Comparison of ENCODE assay signal across 9 mouse cellular contexts in the genomic region with DNA sequence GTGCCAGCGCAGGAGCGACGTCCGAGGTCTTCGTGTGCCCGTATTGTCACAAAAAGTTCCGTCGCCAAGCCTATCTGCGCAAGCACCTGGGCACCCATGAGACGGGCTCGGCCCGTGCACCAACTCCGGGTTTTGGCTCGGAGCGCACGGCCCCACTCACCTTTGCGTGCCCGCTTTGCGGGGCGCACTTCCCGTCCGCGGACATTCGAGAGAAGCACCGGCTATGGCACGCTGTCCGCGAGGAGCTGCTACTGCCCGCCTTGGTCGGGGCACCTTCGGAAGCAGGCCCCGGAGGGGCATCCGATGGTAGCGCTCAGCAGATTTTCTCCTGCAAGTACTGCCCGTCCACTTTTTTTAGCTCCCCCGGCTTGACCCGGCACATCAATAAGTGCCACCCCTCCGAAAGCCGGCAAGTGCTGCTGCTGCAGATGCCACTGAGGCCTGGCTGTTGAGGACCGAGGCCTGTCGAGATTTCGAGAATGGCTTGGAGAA. TPM values are rescaled to one million over a fixed set of nuclear protein-coding genes. Genes with fewer than 3 reads are reported as not detected.
DNase-seq lines count a peak whose midpoint lies in the region; ATAC-seq and TF ChIP-seq lines count a peak whose summit lies in the region.
"Had no signal": no experiment of that assay in that cellular context is flagged by ENCODE, and none has a peak within 500 bp of the region (broad histone marks: within the 10 kb centered on the region; RNA-seq: fewer than 3 reads in every experiment).

No protein-coding gene starts in this region.

- H3K9ac ChIP-seq in heart, embryonic 15.5 days = no peak overlapping the region
- H3K9ac ChIP-seq in hindbrain, embryonic 13.5 days = peak overlapping the region; percentile 71
- no peak overlapping the region for H3K9ac ChIP-seq in midbrain, embryonic 11.5 days (ENCODE audit: low read length)

- peaks cover 5% of the 10 kb centered on the region for H3K36me3 ChIP-seq in heart, embryonic 15.5 days
- peaks cover 4% of the 10 kb centered on the region; the same call in 1 of the 2 replicates for H3K36me3 ChIP-seq in hindbrain, embryonic 13.5 days
- H3K36me3 ChIP-seq in midbrain, embryonic 11.5 days (ENCODE audit: control insufficient read depth, insufficient read depth, low read length) = no peaks in the 10 kb centered on the region

- H3K4me2 ChIP-seq in heart, embryonic 15.5 days = peak overlapping the region; percentile 80
- H3K4me2 ChIP-seq in hindbrain, embryonic 13.5 days = peak overlapping the region; percentile 95
- H3K4me2 ChIP-seq in midbrain, embryonic 11.5 days = peak overlapping the region; percentile 83

- ATAC-seq in heart, embryonic 15.5 days (replicated peaks; ENCODE audit: insufficient number of reproducible peaks, insufficient read depth, low FRiP score, low read depth) = no peak
- ATAC-seq in hindbrain, embryonic 13.5 days (ENCODE audit: low FRiP score) = no peak; the same call in 1 of the 2 replicates
- peak; percentile 36 for ATAC-seq in midbrain, embryonic 11.5 days (ENCODE audit: low FRiP score)

- H3K27me3 ChIP-seq in heart, embryonic 15.5 days = peaks cover 54% of the 10 kb centered on the region
- H3K27me3 ChIP-seq in hindbrain, embryonic 13.5 days = peaks cover 78% of the 10 kb centered on the region
- H3K27me3 ChIP-seq in midbrain, embryonic 11.5 days (ENCODE audit: control insufficient read depth, insufficient read depth, low read length) = peaks cover 49% of the 10 kb centered on the region

- no peak overlapping the region for H3K27ac ChIP-seq in heart, embryonic 15.5 days
- H3K27ac ChIP-seq in bone marrow macrophage, adult 2 months (ENCODE audit: insufficient read depth, low read depth, low read length) = no peak overlapping the region
- no peak overlapping the region for H3K27ac ChIP-seq in hindbrain, embryonic 13.5 days
- H3K27ac ChIP-seq in midbrain, embryonic 11.5 days (ENCODE audit: low read depth, low read length) = no peak overlapping the region

- TF ChIP-seq POLR2A in bone marrow macrophage, adult 2 months (IDR thresholded peaks at IDR 0.05; ENCODE audit: borderline replicate concordance, low read depth, low read length) = no peak

- DNase-seq in heart, postnatal 14 days = no peak
- DNase-seq in midbrain, embryonic 11.5 days (ENCODE audit: low spot score, missing footprints) = peak; percentile 94
- no peak for DNase-seq in adrenal gland, adult 8-10 months
- DNase-seq in frontal cortex, adult 2 months (ENCODE audit: extremely low spot score in 1 of 2, low spot score in 1 of 2) = no peak
- DNase-seq in lung, postnatal 25 days (ENCODE audit: low spot score) = no peak

- peaks cover 25% of the 10 kb centered on the region for H3K4me1 ChIP-seq in heart, embryonic 15.5 days (replicated peaks)
- H3K4me1 ChIP-seq in bone marrow macrophage, adult 2 months (ENCODE audit: control insufficient read depth, insufficient read depth, low read length) = peaks cover 5% of the 10 kb centered on the region
- H3K4me1 ChIP-seq in hindbrain, embryonic 13.5 days (replicated peaks) = peaks cover 28% of the 10 kb centered on the region
- peaks cover 22% of the 10 kb centered on the region for H3K4me1 ChIP-seq in midbrain, embryonic 11.5 days (ENCODE audit: control insufficient read depth, insufficient read depth, low read length)

- H3K4me3 ChIP-seq in heart, embryonic 15.5 days = peak overlapping the region; percentile 49
- peak overlapping the region; percentile 35 for H3K4me3 ChIP-seq in bone marrow macrophage, adult 2 months (ENCODE audit: insufficient read depth, low read length)
- H3K4me3 ChIP-seq in hindbrain, embryonic 13.5 days = peak overlapping the region; percentile 54
- H3K4me3 ChIP-seq in midbrain, embryonic 11.5 days (ENCODE audit: low read depth, low read length) = peak overlapping the region; percentile 46

- no peak for TF ChIP-seq CTCF in bone marrow macrophage, adult 2 months (IDR thresholded peaks at IDR 0.05; ENCODE audit: low read depth, low read length)

- 4% methylated on average over 42 of the region's 42 CpGs for WGBS in heart, embryonic 15.5 days
- WGBS in hindbrain, embryonic 13.5 days = 2% methylated on average over 42 of the region's 42 CpGs
- 4% methylated on average over 42 of the region's 42 CpGs for WGBS in midbrain, embryonic 11.5 days

- intact Hi-C loops in heart, postnatal 14 days (cut with DNase I) = no loop called here

- H3K9me3 ChIP-seq in heart, embryonic 15.5 days (replicated peaks) = no peaks in the 10 kb centered on the region
- H3K9me3 ChIP-seq in hindbrain, embryonic 13.5 days = no peaks in the 10 kb centered on the region
- no peaks in the 10 kb centered on the region for H3K9me3 ChIP-seq in midbrain, embryonic 11.5 days (ENCODE audit: control insufficient read depth, low read length)

RNA-seq across cellular contexts. Expression of a gene that starts 1.3 kb away (rescaled TPM):
- 0.04 and 1.3 TPM in 2 replicates for polyA plus RNA-seq in heart, embryonic 15.5 days (2015; fragmentation: Nextera tagmentation; extraction: Ambion mirVana)
- not detected for total RNA-seq in heart, postnatal 14 days (2021)
- not detected in 2 replicates for polyA plus RNA-seq in bone marrow macrophage, adult 2 months (2012; ENCODE audit: insufficient read depth, insufficient read length, missing spikeins)
- polyA plus RNA-seq in hindbrain, embryonic 13.5 days (2015; fragmentation: Nextera tagmentation; extraction: Ambion mirVana) = 1.2 and 2.8 TPM in 2 replicates
- 0.40 and 0.57 TPM in 2 replicates for polyA plus RNA-seq in midbrain, embryonic 11.5 days (2014; fragmentation: Nextera tagmentation; extraction: Ambion mirVana)
- total RNA-seq in adrenal gland, adult 8-10 months (2022) = 1 to 10 TPM; 2.6 to 6.4 (median 4.8) TPM
- 0.20 and 0.21 TPM in 2 replicates for polyA plus RNA-seq in frontal cortex, adult 2 months (2012; rRNA removed)

RNA-seq across cellular contexts. Expression of a gene that starts 35.5 kb away (rescaled TPM):
- polyA plus RNA-seq in heart, embryonic 15.5 days (2015; fragmentation: Nextera tagmentation; extraction: Ambion mirVana) = 0.10 TPM in 1 of 2 replicates, not detected in the other
- not detected for total RNA-seq in heart, postnatal 14 days (2021)
- 0.74 TPM in 1 of 2 replicates, not detected in the other for polyA plus RNA-seq in bone marrow macrophage, adult 2 months (2012; ENCODE audit: insufficient read depth, insufficient read length, missing spikeins)
- polyA plus RNA-seq in hindbrain, embryonic 13.5 days (2015; fragmentation: Nextera tagmentation; extraction: Ambion mirVana) = not detected in 2 replicates
- polyA plus RNA-seq in midbrain, embryonic 11.5 days (2014; fragmentation: Nextera tagmentation; extraction: Ambion mirVana) = not detected in 2 replicates
- total RNA-seq in adrenal gland, adult 8-10 months (2022) = not detected
- polyA plus RNA-seq in frontal cortex, adult 2 months (2012; rRNA removed) = not detected in 2 replicates
- total RNA-seq: megakaryocyte-erythroid progenitor cell, adult 5-6 weeks had no signal
